Mouse (Mus musculus): ENCODE results near the gene Zcchc2. TPM values are rescaled to one million over a fixed set of nuclear protein-coding genes. Genes with fewer than 3 reads are reported as not detected.
A peak's percentile ranks its signal among the peaks of the same experiment; 100 is the strongest.

Zcchc2 gene
- total RNA-seq, 1 experiment from 2014 or later = 64.6 TPM

- no peak for ATAC-seq (ENCODE audit: extremely low read depth, insufficient number of reproducible peaks, low FRiP score, poor library complexity, severe bottlenecking)
Measured at GRCm38 (mm10) chr1:105982496-105983364, 7.5 kb upstream of the Zcchc2 start.

DNA sequence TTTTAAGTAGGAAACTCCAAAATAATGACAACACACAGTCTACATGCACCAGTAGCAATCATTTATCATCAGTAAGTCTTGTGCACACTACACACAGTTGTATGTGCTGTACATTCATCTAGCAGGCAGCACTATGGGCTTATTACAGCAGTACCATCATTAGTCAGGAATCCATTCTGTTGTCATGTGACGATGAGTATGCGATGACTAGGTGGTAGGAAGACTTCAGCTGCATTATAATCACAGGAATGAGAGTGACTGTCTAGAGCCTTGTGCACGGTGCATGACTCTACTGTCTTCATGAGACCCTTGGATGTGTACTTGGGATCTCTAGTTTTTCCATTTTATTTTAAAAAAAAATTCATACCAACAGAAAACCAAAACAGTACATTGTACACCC is 6.0 kb upstream of the Zcchc2 start:
- no peak for ATAC-seq (ENCODE audit: extremely low read depth, insufficient number of reproducible peaks, low FRiP score, poor library complexity, severe bottlenecking)

GRCm38 (mm10) chr1:105988171-105988570 is 2.0 kb upstream of the Zcchc2 start:
- no peak for ATAC-seq (ENCODE audit: extremely low read depth, insufficient number of reproducible peaks, low FRiP score, poor library complexity, severe bottlenecking)

GRCm38 (mm10) chr1:105988903-105989639 is 1.1 kb upstream of the Zcchc2 start:
- ATAC-seq (ENCODE audit: extremely low read depth, insufficient number of reproducible peaks, low FRiP score, poor library complexity, severe bottlenecking) = no peak

DNA sequence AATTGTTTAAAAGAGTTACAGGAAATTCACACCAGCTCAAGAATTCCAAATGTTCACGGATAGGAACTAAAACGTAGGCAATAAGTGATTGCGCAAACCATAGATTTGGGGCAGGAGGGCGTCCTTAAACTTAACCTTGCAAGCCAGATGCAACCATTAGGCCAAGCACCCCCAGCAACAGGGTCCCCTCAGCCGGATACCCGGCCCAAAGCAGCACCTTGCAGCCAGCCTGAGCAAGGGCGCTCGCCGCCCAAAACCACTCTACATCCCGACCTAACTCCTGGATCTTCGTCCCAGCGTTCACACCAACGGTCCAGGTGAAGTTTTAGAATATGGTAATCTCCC is 594 bp upstream of the Zcchc2 start:
- no peak for ATAC-seq (ENCODE audit: extremely low read depth, insufficient number of reproducible peaks, low FRiP score, poor library complexity, severe bottlenecking)

DNA sequence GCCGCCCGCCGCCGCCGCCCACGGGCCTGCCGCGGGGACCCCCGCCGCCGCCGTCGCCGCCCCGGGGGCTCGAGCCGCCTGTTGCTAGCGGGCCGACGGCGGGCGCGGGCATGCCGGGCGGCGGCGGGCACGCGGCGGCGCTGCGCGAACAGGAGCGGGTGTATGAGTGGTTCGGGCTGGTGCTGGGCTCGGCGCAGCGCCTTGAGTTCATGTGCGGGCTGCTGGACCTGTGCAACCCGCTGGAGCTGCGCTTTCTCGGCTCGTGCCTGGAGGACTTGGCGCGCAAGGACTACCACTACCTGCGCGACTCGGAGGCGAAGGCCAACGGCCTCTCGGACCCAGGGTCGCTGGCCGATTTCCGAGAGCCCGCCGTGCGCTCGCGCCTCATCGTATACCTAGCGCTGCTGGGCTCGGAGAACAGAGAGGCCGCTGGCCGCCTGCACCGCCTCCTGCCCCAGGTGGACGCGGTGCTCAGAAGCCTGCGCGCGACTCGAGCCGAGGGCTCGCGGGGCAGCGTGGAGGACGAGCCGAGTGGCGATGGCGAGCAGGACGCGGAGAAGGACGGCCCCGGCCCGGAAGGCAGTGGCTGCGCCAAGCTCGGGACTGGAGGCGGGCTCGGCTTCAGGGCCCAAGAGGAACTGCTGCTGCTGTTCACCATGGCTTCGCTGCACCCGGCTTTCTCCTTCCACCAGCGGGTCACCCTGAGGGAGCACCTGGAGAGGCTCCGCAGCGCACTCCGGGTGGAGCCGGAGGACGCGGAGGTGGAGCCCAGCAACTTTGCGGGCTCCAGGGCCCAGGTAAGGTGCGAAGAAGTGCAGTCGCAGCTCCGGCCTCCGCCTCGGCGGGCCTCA is 930 bp downstream of the Zcchc2 start:
- peak; percentile 27; the same call in 1 of the 2 replicates for ATAC-seq (ENCODE audit: extremely low read depth, insufficient number of reproducible peaks, low FRiP score, poor library complexity, severe bottlenecking)

DNA sequence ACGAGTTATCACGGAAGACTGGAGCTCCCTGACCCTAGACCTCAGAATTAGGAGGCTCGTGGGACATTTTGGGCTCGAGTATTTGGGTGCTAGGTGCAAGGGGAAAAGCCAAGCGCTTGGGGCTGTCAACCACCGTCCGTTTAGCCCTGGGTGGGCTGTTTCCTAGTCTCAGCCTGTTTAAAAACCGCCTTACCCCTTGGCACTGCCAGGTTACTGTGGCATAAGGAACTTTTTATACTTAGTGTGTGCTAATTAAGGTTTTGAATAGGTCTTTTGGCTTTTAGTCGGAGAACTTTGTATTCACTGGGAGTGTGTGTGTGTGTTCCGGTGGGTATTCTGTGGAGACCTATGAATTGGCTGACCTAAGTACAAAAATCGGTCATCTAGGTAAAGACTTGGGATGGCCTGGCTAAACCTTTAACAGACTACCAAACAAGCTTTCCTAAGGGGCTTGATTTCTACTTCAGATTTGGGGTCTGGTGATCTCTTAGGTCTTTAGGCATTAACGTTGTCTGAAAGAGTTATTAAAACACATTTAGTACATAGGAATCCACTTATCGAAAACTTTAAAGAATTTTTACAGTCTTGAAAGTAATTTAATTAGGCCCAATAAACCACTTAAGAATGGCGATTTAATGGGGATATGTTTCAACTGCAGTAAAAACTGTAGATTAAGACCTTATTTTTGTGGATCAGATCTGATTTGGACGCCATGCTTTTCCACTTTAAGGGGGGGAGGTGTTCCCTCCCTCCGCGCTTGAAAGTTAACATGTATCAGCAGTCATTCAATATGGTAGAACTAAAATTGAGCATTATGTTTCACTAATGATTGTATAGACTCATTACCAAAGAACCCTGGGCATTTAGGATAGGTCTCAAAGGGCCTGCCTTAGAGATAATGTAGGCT is 2.0 kb downstream of the Zcchc2 start:
- ATAC-seq (ENCODE audit: extremely low read depth, insufficient number of reproducible peaks, low FRiP score, poor library complexity, severe bottlenecking) = no peak

GRCm38 (mm10) chr1:105993196-105993595 is 3.0 kb downstream of the Zcchc2 start:
- ATAC-seq (ENCODE audit: extremely low read depth, insufficient number of reproducible peaks, low FRiP score, poor library complexity, severe bottlenecking) = no peak

- peak; percentile 35; the same call in 1 of the 2 replicates for ATAC-seq (ENCODE audit: extremely low read depth, insufficient number of reproducible peaks, low FRiP score, poor library complexity, severe bottlenecking)
Measured at GRCm38 (mm10) chr1:105993601-105994209, 3.5 kb downstream of the Zcchc2 start.

GRCm38 (mm10) chr1:105995966-105996365 is 5.8 kb downstream of the Zcchc2 start:
- no peak for ATAC-seq (ENCODE audit: extremely low read depth, insufficient number of reproducible peaks, low FRiP score, poor library complexity, severe bottlenecking)

- no peak for ATAC-seq (ENCODE audit: extremely low read depth, insufficient number of reproducible peaks, low FRiP score, poor library complexity, severe bottlenecking)
Measured at GRCm38 (mm10) chr1:105997282-105997681, 7.1 kb downstream of the Zcchc2 start.

DNA sequence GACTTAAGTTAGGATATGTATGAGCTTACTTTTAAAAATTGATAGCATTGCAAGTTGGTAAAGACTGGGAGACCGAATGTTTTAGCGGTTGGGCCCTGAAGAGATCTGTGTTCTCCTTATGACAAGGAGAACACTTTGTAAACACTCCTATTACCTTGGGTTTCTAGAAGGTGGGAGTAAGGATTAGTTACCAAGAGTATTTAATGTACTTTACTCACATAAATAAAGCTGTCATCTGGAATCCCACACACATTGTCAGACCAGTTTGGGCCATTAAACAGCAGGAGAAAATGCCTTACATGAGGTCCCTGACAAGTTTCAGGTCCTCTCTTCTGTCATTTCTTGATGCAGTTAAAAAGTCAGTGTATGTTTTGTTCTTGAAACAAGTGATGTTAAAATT is 9.6 kb downstream of the Zcchc2 start:
- ATAC-seq (ENCODE audit: extremely low read depth, insufficient number of reproducible peaks, low FRiP score, poor library complexity, severe bottlenecking) = no peak

DNA sequence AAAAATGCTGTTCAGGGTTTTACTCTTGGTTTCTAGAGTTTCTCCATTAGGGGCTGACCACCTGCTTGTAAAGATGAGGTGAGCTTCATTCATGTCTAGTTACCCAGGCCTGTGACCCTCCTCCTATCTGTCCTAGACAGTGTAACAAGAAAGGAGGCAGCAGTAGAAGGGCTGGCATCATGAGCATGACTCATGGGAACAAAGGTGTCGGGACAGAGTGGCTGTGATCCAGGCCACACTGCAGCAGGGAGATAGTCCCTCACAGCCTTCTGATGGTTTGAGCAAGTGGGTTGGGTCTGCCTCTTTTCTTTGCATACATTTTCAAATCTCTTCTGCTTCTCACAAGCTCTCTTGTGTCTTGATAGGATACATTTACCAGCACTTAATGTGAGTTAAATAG is 17.4 kb downstream of the Zcchc2 start:
- no peak for ATAC-seq (ENCODE audit: extremely low read depth, insufficient number of reproducible peaks, low FRiP score, poor library complexity, severe bottlenecking)

DNA sequence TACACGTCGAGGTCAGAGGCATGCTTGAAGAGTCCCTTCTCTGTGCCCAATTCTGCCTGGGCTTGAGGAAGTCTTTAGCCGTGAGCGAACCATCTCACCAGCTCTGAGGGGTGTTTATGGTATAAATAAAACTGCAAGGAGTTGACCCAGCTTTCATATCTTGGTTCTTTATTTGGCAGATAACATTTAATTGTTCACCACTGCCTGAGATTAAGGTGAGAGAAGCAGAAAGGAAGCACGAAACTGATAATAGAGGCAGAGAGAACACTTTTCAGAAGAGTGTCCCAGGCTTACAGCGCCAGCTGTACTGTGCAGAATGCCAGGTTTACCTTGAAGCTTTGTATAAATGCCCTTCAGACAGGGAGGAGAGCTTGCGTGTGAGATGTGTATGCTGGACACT is 20.9 kb downstream of the Zcchc2 start:
- no peak for ATAC-seq (ENCODE audit: extremely low read depth, insufficient number of reproducible peaks, low FRiP score, poor library complexity, severe bottlenecking)

GRCm38 (mm10) chr1:106013759-106014158 is 23.6 kb downstream of the Zcchc2 start:
- ATAC-seq (ENCODE audit: extremely low read depth, insufficient number of reproducible peaks, low FRiP score, poor library complexity, severe bottlenecking) = no peak

GRCm38 (mm10) chr1:106016262-106016661 is 26.1 kb downstream of the Zcchc2 start:
- no peak for ATAC-seq (ENCODE audit: extremely low read depth, insufficient number of reproducible peaks, low FRiP score, poor library complexity, severe bottlenecking)

- ATAC-seq (ENCODE audit: extremely low read depth, insufficient number of reproducible peaks, low FRiP score, poor library complexity, severe bottlenecking) = no peak
Measured at GRCm38 (mm10) chr1:106019854-106020253, 29.6 kb downstream of the Zcchc2 start.

GRCm38 (mm10) chr1:106022998-106023397 is 32.8 kb downstream of the Zcchc2 start:
- no peak for ATAC-seq (ENCODE audit: extremely low read depth, insufficient number of reproducible peaks, low FRiP score, poor library complexity, severe bottlenecking)
